Mouse (Mus musculus): ENCODE measurements around the gene Asphd2. TPM values are rescaled to one million over a fixed set of nuclear protein-coding genes. Genes with fewer than 3 reads are reported as not detected.

Gene Asphd2
- polyA plus RNA-seq, 1 experiment from 2014 or later: 11.9 TPM

DNA sequence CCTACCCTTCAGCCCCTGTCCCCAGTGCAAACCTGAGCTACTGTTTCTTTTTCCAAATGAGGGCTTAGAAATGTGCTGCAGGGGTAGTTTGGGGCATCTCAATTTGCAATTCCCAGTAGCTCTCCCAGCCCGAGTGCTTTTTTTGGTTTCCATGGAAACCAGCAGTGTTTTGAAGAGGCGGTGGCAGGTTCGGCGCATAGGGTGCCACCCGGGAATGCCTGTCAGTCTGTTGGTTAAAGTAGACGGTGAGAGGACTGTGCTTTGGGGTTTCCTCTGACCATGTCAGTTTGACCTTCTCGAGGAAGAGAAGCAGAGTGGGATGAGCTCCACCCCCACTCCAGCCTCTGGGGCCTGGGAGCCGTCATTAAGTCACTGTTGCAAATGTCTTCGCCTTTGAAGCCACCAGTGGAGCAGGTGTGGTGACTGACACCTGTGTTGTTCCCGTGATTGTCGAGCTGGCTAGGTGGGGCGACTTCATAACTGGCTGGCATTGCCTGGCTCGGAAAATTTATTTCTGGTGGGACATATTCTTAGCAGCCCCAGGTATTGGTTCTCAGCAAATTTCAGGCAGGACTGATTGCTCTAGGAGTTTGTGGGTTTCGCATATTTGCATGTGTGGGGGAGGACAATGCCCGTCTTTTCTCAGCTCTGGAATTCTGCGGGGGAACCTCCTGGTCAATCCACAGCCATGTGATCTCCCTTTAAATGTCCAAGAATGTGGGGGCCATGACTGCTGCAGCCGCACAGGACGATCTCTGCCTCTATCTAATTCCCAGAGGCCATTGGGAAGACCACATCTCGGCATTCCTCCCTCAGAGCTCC, 17.1 kb upstream of the Asphd2 start:
- peak overlapping the region; percentile 29 for H3K4me3 ChIP-seq
- 22% methylated on average over 19 of the region's 19 CpGs for WGBS
- H3K27ac ChIP-seq: 0 out of 2 replicates have a peak overlapping the region, but pooled peaks have one; percentile 51
- peaks cover 29% of the 10 kb centered on the region for H3K4me1 ChIP-seq
- no peaks in the 10 kb centered on the region for H3K9me3 ChIP-seq
- peak; percentile 62 for DNase-seq (ENCODE audit: extremely low spot score, low spot score)
- no peaks in the 10 kb centered on the region for H3K36me3 ChIP-seq (replicated peaks)
- H3K27me3 ChIP-seq (ENCODE audit: poor library complexity, severe bottlenecking): peaks cover 18% of the 10 kb centered on the region; the same call in 1 of the 2 replicates

- DNase-seq (ENCODE audit: extremely low spot score, low spot score): no peak
- Histone ChIP-seq H3K27me3 (ENCODE audit: poor library complexity, severe bottlenecking) (peaks cover 18% of the 10 kb centered on the region; the same call in 1 of the 2 replicates), H3K36me3 (replicated peaks) (no peaks in the 10 kb centered on the region), H3K4me3 (peak overlapping the region; percentile 29; the same call in 1 of the 2 replicates), H3K4me1 (peaks cover 22% of the 10 kb centered on the region), H3K27ac (0 out of 2 replicates have a peak overlapping the region, but pooled peaks have one; percentile 51), H3K9me3 (no peaks in the 10 kb centered on the region)
- WGBS: 48% methylated on average over 11 of the region's 11 CpGs
Observed at GRCm38 (mm10) chr5:112411072-112411471, 16.4 kb upstream of the Asphd2 start.

DNA sequence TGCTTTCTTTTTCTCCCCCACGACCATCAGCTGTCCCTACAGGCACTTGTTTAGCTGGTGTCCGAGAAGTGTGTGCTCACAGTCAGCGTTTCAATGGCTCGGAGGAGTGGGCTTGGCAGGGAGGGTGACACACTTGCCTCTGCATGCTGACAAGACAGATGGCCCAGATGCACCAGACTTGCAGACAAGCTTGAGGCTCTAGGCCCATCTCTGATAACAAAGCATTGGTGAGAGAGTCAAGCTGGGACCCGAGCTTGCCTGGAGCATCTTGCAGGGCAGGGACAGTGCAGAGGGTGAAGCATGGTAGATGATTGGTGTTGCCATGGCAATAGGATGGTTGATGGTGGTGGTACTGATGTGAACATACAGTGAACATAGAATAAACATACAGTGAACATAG, 14.6 kb upstream of the Asphd2 start:
- no peak for DNase-seq (ENCODE audit: extremely low spot score, low spot score)
- Histone ChIP-seq H3K4me3 (no peak overlapping the region), H3K27ac (no peak overlapping the region), H3K27me3 (ENCODE audit: poor library complexity, severe bottlenecking) (peaks cover 18% of the 10 kb centered on the region; the same call in 1 of the 2 replicates), H3K9me3 (no peaks in the 10 kb centered on the region), H3K4me1 (peaks cover 22% of the 10 kb centered on the region), H3K36me3 (replicated peaks) (no peaks in the 10 kb centered on the region)
- 81% methylated on average over 5 of the region's 5 CpGs for WGBS

DNA sequence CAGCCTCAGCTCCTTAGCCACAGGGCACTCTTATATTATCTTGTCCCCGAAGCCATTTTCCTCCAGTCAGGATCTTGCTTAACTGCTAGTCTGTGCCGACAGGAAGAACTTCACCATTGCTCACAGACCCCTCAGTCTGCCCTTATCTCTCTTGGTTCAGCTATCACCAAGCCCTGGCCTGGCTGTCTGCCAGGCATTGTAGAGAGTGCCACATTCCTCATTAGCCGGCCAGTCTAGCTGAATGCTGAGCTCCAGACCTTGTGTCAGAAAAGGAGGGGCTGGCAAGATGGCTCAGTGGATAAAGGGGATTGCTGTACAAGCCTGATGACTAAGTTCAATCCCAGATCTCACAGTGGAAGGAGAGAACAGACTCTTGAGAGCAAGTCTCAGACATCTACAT, 11.4 kb upstream of the Asphd2 start:
- Histone ChIP-seq H3K27me3 (ENCODE audit: poor library complexity, severe bottlenecking) (peaks cover 3% of the 10 kb centered on the region; the same call in 1 of the 2 replicates), H3K4me1 (peaks cover 8% of the 10 kb centered on the region), H3K9me3 (no peaks in the 10 kb centered on the region), H3K27ac (no peak overlapping the region), H3K36me3 (replicated peaks) (no peaks in the 10 kb centered on the region), H3K4me3 (no peak overlapping the region)
- 83% methylated on average over 3 of the region's 3 CpGs for WGBS
- no peak for DNase-seq (ENCODE audit: extremely low spot score, low spot score)

- H3K27ac ChIP-seq: no peak overlapping the region
- peaks cover 4% of the 10 kb centered on the region for H3K4me1 ChIP-seq
- no peaks in the 10 kb centered on the region for H3K36me3 ChIP-seq (replicated peaks)
- DNase-seq (ENCODE audit: extremely low spot score, low spot score): no peak
- 77% methylated on average over 3 of the region's 3 CpGs for WGBS
- no peaks in the 10 kb centered on the region for H3K9me3 ChIP-seq
- H3K4me3 ChIP-seq: no peak overlapping the region
- no peaks in the 10 kb centered on the region for H3K27me3 ChIP-seq (ENCODE audit: poor library complexity, severe bottlenecking)
Observed at GRCm38 (mm10) chr5:112402437-112402836, 7.8 kb upstream of the Asphd2 start.

DNA sequence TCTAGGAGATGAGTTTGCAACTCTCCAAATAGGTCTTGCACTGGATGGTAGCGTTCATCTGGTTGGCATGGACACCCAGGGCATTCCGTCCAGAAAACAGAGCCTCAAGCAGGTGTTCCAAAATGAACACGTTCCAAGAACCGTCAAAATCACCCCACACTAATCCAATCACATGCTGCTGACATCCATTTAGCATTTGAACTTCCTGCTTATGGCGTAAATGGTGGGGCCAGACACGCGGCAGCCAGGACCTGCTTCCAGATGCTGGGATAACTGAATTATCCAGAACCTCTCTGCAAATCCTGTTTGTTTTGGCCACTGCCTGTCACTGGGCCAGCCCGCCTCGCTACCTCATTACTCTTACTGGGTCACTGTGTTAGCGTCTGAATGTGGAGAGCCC, 4.6 kb upstream of the Asphd2 start:
- no peaks in the 10 kb centered on the region for H3K36me3 ChIP-seq (replicated peaks)
- peaks cover 17% of the 10 kb centered on the region for H3K27me3 ChIP-seq (ENCODE audit: poor library complexity, severe bottlenecking)
- no peaks in the 10 kb centered on the region for H3K9me3 ChIP-seq
- DNase-seq (ENCODE audit: extremely low spot score, low spot score): no peak
- WGBS: 83% methylated on average over 10 of the region's 10 CpGs
- no peak overlapping the region for H3K4me3 ChIP-seq
- no peak overlapping the region for H3K27ac ChIP-seq
- H3K4me1 ChIP-seq: peaks cover 20% of the 10 kb centered on the region

DNA sequence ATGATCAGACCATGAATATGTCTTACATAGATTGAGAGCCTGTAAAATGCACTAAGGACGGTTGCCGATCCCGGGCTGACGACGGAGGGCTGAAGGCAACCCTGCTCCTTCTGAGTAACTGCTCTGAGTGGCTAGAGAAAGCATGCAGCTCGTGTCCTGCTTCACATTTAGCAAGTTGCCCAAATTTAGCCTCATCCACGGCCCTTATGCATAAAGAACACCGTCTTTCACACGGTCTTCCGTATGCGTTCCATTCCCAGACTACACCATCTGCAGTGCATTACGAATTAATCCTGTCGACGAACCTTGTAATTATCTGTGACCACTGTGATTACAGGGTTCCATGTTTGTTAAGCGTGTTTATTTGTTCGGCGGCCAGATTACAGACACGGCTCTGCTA, 1.4 kb upstream of the Asphd2 start:
- H3K27ac ChIP-seq: peak overlapping the region; percentile 94
- 69% methylated on average over 18 of the region's 18 CpGs for WGBS
- no peaks in the 10 kb centered on the region for H3K9me3 ChIP-seq
- no peak overlapping the region; the same call in 1 of the 2 replicates for H3K4me3 ChIP-seq
- DNase-seq (ENCODE audit: extremely low spot score, low spot score): no peak
- peaks cover 10% of the 10 kb centered on the region for H3K36me3 ChIP-seq (replicated peaks)
- peaks cover 40% of the 10 kb centered on the region for H3K4me1 ChIP-seq
- peaks cover 49% of the 10 kb centered on the region for H3K27me3 ChIP-seq (ENCODE audit: poor library complexity, severe bottlenecking)

DNA sequence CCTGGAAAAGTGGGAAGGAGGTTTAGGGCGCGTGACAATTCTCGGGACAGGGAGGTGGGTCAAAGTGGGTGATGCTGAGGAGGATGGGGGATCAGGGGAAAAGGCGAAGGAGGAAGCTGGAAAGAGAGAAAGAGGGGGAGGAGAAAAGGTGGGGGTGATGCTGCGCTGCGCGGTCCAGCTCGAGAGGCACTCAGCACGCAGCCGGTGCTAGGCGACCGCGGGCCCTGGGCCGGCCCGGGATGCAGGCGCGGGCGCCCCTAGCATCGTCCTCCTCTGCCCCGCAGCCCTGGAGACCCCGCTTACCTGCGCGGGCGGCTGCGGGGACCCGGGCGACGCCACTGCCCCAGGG, 277 bp downstream of the Asphd2 start:
- peaks cover 25% of the 10 kb centered on the region for H3K36me3 ChIP-seq (replicated peaks)
- peak overlapping the region; percentile 68 for H3K4me3 ChIP-seq
- WGBS: under 1% methylated on average over 24 of the region's 28 CpGs
- H3K9me3 ChIP-seq: no peaks in the 10 kb centered on the region
- H3K27ac ChIP-seq: peak overlapping the region; percentile 94
- DNase-seq (ENCODE audit: extremely low spot score, low spot score): peak; percentile 40
- peaks cover 55% of the 10 kb centered on the region for H3K27me3 ChIP-seq (ENCODE audit: poor library complexity, severe bottlenecking)
- peaks cover 42% of the 10 kb centered on the region for H3K4me1 ChIP-seq

GRCm38 (mm10) chr5:112393741-112394414, 788 bp downstream of the Asphd2 start:
- Histone ChIP-seq H3K27me3 (ENCODE audit: poor library complexity, severe bottlenecking) (peaks cover 55% of the 10 kb centered on the region), H3K27ac (peak overlapping the region; percentile 94), H3K9me3 (no peaks in the 10 kb centered on the region), H3K4me3 (peak overlapping the region; percentile 68), H3K36me3 (replicated peaks) (peaks cover 30% of the 10 kb centered on the region), H3K4me1 (peaks cover 42% of the 10 kb centered on the region)
- WGBS: 13% methylated on average over 18 of the region's 18 CpGs
- no peak for DNase-seq (ENCODE audit: extremely low spot score, low spot score)

GRCm38 (mm10) chr5:112391676-112392323, 2.9 kb downstream of the Asphd2 start:
- H3K4me1 ChIP-seq: peaks cover 42% of the 10 kb centered on the region
- H3K4me3 ChIP-seq: no peak overlapping the region
- DNase-seq (ENCODE audit: extremely low spot score, low spot score): no peak
- H3K9me3 ChIP-seq: no peaks in the 10 kb centered on the region
- H3K27ac ChIP-seq: no peak overlapping the region
- WGBS: 68% methylated on average over 27 of the region's 27 CpGs
- peaks cover 45% of the 10 kb centered on the region for H3K36me3 ChIP-seq (replicated peaks)
- H3K27me3 ChIP-seq (ENCODE audit: poor library complexity, severe bottlenecking): peaks cover 55% of the 10 kb centered on the region

- peaks cover 53% of the 10 kb centered on the region for H3K27me3 ChIP-seq (ENCODE audit: poor library complexity, severe bottlenecking)
- H3K4me3 ChIP-seq: no peak overlapping the region
- H3K4me1 ChIP-seq: peaks cover 39% of the 10 kb centered on the region
- H3K9me3 ChIP-seq: no peaks in the 10 kb centered on the region
- H3K27ac ChIP-seq: no peak overlapping the region
- peaks cover 53% of the 10 kb centered on the region for H3K36me3 ChIP-seq (replicated peaks)
- no peak for DNase-seq (ENCODE audit: extremely low spot score, low spot score)
- 60% methylated on average over 16 of the region's 16 CpGs for WGBS
Observed at GRCm38 (mm10) chr5:112391002-112391401, 3.7 kb downstream of the Asphd2 start.

- no peaks in the 10 kb centered on the region for H3K9me3 ChIP-seq
- WGBS: 88% methylated on average over 9 of the region's 9 CpGs
- peaks cover 26% of the 10 kb centered on the region for H3K4me1 ChIP-seq
- no peak for DNase-seq (ENCODE audit: extremely low spot score, low spot score)
- peaks cover 39% of the 10 kb centered on the region for H3K27me3 ChIP-seq (ENCODE audit: poor library complexity, severe bottlenecking)
- H3K36me3 ChIP-seq (replicated peaks): peaks cover 69% of the 10 kb centered on the region
- no peak overlapping the region for H3K4me3 ChIP-seq
- H3K27ac ChIP-seq: no peak overlapping the region
Observed at GRCm38 (mm10) chr5:112389352-112389751, 5.3 kb downstream of the Asphd2 start.

All from forebrain, embryonic 10.5 days (tissue).